Mouse (Mus musculus) CH12.LX (cell line): ENCODE measurements around the gene Tmem63b. TPM values are rescaled to one million over a fixed set of nuclear protein-coding genes. Genes with fewer than 3 reads are reported as not detected.

Source experiments
- DNase-seq: peaks from one replicate; pipeline ENCODE4 v3.0.0-alpha.2; 2013; ENCODE audit errors: extremely low read depth
- H3K27ac ChIP-seq: 2 replicates; pipeline ENCODE4 v1.5.1; 2012; ENCODE audit warnings: low read depth, mild to moderate bottlenecking, control low read depth, moderate library complexity; ENCODE audit not compliant: insufficient read depth
- H3K27me3 ChIP-seq: replicated peaks from 2 replicates; pipeline ENCODE3; 2012; ENCODE audit warnings: inconsistent platforms
- H3K36me3 ChIP-seq, 2 experiments: replicated peaks in 1 of 2; 2 replicates each; pipeline versions ENCODE3 to v1.6.1; 2012; ENCODE audit warnings: inconsistent platforms in 1 of 2, low read length in 1 of 2, mild to moderate bottlenecking in 1 of 2, mixed read lengths in 1 of 2, moderate library complexity in 1 of 2; ENCODE audit not compliant: control insufficient read depth in 1 of 2, insufficient read depth in 1 of 2
- H3K4me1 ChIP-seq, 2 experiments: 2 replicates each; pipeline ENCODE4 v1.6.1; 2012; ENCODE audit warnings: inconsistent platforms in 1 of 2, moderate library complexity in 1 of 2; ENCODE audit not compliant: insufficient read depth in 2 of 2, control insufficient read depth in 1 of 2
- H3K4me2 ChIP-seq: 2 replicates; pipeline ENCODE4 v1.6.1; 2012; ENCODE audit warnings: low read depth, mild to moderate bottlenecking, control low read depth; ENCODE audit not compliant: poor library complexity, insufficient read depth, severe bottlenecking
- H3K4me3 ChIP-seq, 3 experiments: fragments of 150-350 bp in 1 of 3; sonication (generic) in 1 of 3; replicated peaks in 1 of 3; 2 replicates each; pipeline versions ENCODE3 to v1.5.1; 2011 to 2012; ENCODE audit warnings: low read depth in 2 of 3, low read length in 2 of 3, mild to moderate bottlenecking in 2 of 3, moderate library complexity in 2 of 3, control low read depth in 1 of 3, improper control_type of control experiment in 1 of 3, inconsistent platforms in 1 of 3, mixed read lengths in 1 of 3; ENCODE audit not compliant: poor library complexity in 1 of 3
- H3K79me2 ChIP-seq: replicated peaks from 2 replicates; pipeline ENCODE4 v1.6.1; 2012; ENCODE audit warnings: mild to moderate bottlenecking, moderate library complexity; ENCODE audit not compliant: control insufficient read depth, poor library complexity, insufficient read depth, severe bottlenecking; ENCODE audit errors: extremely low read depth
- H3K9ac ChIP-seq: 2 replicates; pipeline ENCODE4 v1.6.1; 2012; ENCODE audit warnings: low read depth, mild to moderate bottlenecking, control low read depth, moderate library complexity; ENCODE audit not compliant: insufficient read depth
- H3K9me3 ChIP-seq: replicated peaks from 2 replicates; pipeline ENCODE3; 2012; ENCODE audit warnings: low read length, inconsistent platforms, mixed read lengths
- CTCF ChIP-seq, 2 experiments: IDR thresholded peaks in 1 of 2; conservative IDR thresholded peaks in 1 of 2; 2 replicates each; pipeline ENCODE4 v1.5.1; 2011 to 2012; ENCODE audit warnings: low read depth in 2 of 2, low read length in 2 of 2, improper control_type of control experiment in 1 of 2, inconsistent platforms in 1 of 2, mild to moderate bottlenecking in 1 of 2, moderate library complexity in 1 of 2
- ELF1 ChIP-seq: IDR thresholded peaks from 2 replicates; pipeline ENCODE4 v1.6.1; 2014; ENCODE audit warnings: low read depth, mild to moderate bottlenecking, inconsistent platforms, low read length, improper control_type of control experiment
- GABPA ChIP-seq: IDR thresholded peaks from 2 replicates; pipeline ENCODE4 v1.6.1; 2012; ENCODE audit warnings: low read depth, low read length, improper control_type of control experiment, inconsistent platforms; ENCODE audit not compliant: insufficient replicate concordance
- HCFC1 ChIP-seq: IDR thresholded peaks from 2 replicates; pipeline ENCODE4 v1.6.1; 2012; ENCODE audit warnings: low read depth, mild to moderate bottlenecking, inconsistent platforms, low read length, improper control_type of control experiment
- JUN ChIP-seq: IDR thresholded peaks from 2 replicates; pipeline ENCODE4 v1.6.1; 2011; ENCODE audit warnings: low read depth, mild to moderate bottlenecking, low read length, improper control_type of control experiment, moderate library complexity; ENCODE audit not compliant: insufficient read depth
- JUND ChIP-seq: conservative IDR thresholded peaks from 2 replicates; pipeline ENCODE4 v1.6.1; 2011; ENCODE audit warnings: low read depth, low read length, improper control_type of control experiment
- KAT2A ChIP-seq: IDR thresholded peaks from 2 replicates; pipeline ENCODE4 v1.6.1; 2012; ENCODE audit warnings: low read length, improper control_type of control experiment, inconsistent platforms; ENCODE audit not compliant: insufficient replicate concordance
- MEF2A ChIP-seq: IDR thresholded peaks from 2 replicates; pipeline ENCODE4 v1.6.1; 2014; ENCODE audit warnings: low read depth, mild to moderate bottlenecking, inconsistent platforms, low read length, improper control_type of control experiment, borderline replicate concordance
- PAX5 ChIP-seq: IDR thresholded peaks from 2 replicates; pipeline ENCODE4 v1.6.1; 2012; ENCODE audit warnings: low read length, inconsistent platforms, mixed read lengths
- SIN3A ChIP-seq: IDR thresholded peaks from 2 replicates; pipeline ENCODE4 v1.6.1; 2012; ENCODE audit warnings: low read length, improper control_type of control experiment, inconsistent platforms
- SMC3 ChIP-seq: IDR thresholded peaks from 2 replicates; pipeline ENCODE4 v1.6.1; 2011; ENCODE audit warnings: low read depth, low read length, improper control_type of control experiment
- dilution Hi-C: fragments of 300-500 bp; cut with MboI; formaldehyde crosslinking; loops from 2 replicates; pipeline ENCODE4 v1.14.3; 2020; ENCODE audit warnings: low sequenced_read_pairs; ENCODE audit not compliant: extremely low pct_unique_long_range_greater_than_20kb, extremely low pct_ligation_motif_present
- in situ Hi-C: fragments of 300-500 bp; cut with MboI; formaldehyde crosslinking; loops from 3 replicates; pipeline ENCODE4 v1.14.3; 2019; ENCODE audit warnings: low sequenced_read_pairs, low pct_ligation_motif_present, low pct_unique_long_range_greater_than_20kb, mixed read lengths
- polyA plus RNA-seq: library from polyadenylated mRNA; unstranded; fragments of >175 nt; gene quantifications from 2 replicates; pipeline ENCODE4 v1.2.1, GENCODE M21; 2012; ENCODE audit warnings: low read depth; ENCODE audit not compliant: insufficient read length
- total RNA-seq, 2 experiments: library from RNA; depleted of rRNA; stranded (reverse); fragments of 300-350 nt in 1 of 2; fragments of >200 nt in 1 of 2; gene quantifications; 2 replicates each; pipeline ENCODE4 v1.2.3; 2012 to 2014

The Tmem63b gene
- total and polyA plus RNA-seq, 3 experiments = 3.5 to 10.3 (median 6.3) TPM

DNA sequence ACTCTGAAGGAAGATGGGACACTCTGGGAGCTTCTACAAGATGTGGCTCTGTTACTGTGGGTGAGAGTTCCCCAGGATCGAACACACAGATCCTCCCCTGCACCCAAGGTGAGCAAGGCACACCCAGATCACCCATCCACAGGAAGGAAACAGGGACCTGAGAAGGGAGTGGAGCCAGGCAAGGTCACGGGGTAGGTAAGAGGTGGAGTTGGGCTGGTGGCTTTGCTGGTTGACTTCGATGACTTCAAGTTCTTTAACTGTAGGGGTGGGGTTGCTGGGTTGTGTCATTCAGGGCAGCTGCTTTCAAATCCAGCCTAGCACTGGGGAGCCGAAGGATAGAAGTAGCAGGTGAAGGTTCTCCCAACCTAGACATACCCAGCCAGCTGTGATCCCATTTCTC lies 3.9 kb downstream of the Tmem63b start:
- peaks cover 3% of the 10 kb centered on the region for H3K9me3 ChIP-seq
- H3K79me2 ChIP-seq = no peaks in the 10 kb centered on the region; the same call in 1 of the 2 replicates
- dilution Hi-C loops (no loop called here), in situ Hi-C loops (no loop called here)
- H3K9ac ChIP-seq = no peak overlapping the region
- DNase-seq = no peak
- H3K4me2 ChIP-seq = no peak overlapping the region
- no peak for TF ChIP-seq SIN3A
- no peak for TF ChIP-seq KAT2A
- no peak for TF ChIP-seq JUN
- TF ChIP-seq MEF2A = no peak
- no peak for TF ChIP-seq PAX5
- H3K27ac ChIP-seq = no peak overlapping the region
- no peak overlapping the region for H3K4me3 ChIP-seq
- H3K4me1 ChIP-seq = peaks cover 10 to 41% of the 10 kb centered on the region in 2 experiments
- H3K27me3 ChIP-seq = no peaks in the 10 kb centered on the region
- H3K36me3 ChIP-seq = peaks cover 0 to 10% of the 10 kb centered on the region in 2 experiments

DNA sequence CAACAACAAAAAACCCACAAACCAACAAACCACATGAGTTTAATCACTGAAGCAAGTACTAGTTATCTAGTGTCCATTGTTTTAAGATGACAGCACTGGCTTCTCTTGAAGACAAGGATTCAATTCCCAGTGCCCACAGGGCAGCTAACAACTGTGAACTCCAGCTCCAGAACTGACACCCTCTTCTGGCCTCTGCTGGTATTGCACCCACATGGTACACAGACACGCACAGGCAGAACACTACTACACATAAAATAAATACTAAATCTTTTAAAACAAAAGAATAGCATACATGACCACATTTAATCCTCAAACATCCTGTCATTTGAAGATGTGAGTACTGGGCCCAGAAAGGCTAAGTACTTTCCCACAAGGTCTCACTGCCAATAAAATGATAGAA lies 5.1 kb downstream of the Tmem63b start:
- in situ Hi-C loops = no loop called here
- H3K4me2 ChIP-seq = no peak overlapping the region
- no peaks in the 10 kb centered on the region for H3K79me2 ChIP-seq
- DNase-seq = no peak
- no peak overlapping the region for H3K27ac ChIP-seq
- no peaks in the 10 kb centered on the region for H3K27me3 ChIP-seq
- no peak overlapping the region for H3K4me3 ChIP-seq
- H3K4me1 ChIP-seq = peaks cover 9 to 33% of the 10 kb centered on the region in 2 experiments
- peaks cover 3% of the 10 kb centered on the region for H3K9me3 ChIP-seq
- dilution Hi-C loops = no loop called here
- peaks cover 0 to 20% of the 10 kb centered on the region in 2 experiments for H3K36me3 ChIP-seq
- H3K9ac ChIP-seq = no peak overlapping the region
- no peak for TF ChIP-seq SMC3
- TF ChIP-seq CTCF (conservative IDR thresholded peaks at IDR 0.05 in 1 of 2, IDR thresholded peaks at IDR 0.05 in 1 of 2; ENCODE audit: low read depth in 2 of 2, low read length in 2 of 2) = peak; percentile 23 to 37; a peak in 2 of 4 replicates

DNA sequence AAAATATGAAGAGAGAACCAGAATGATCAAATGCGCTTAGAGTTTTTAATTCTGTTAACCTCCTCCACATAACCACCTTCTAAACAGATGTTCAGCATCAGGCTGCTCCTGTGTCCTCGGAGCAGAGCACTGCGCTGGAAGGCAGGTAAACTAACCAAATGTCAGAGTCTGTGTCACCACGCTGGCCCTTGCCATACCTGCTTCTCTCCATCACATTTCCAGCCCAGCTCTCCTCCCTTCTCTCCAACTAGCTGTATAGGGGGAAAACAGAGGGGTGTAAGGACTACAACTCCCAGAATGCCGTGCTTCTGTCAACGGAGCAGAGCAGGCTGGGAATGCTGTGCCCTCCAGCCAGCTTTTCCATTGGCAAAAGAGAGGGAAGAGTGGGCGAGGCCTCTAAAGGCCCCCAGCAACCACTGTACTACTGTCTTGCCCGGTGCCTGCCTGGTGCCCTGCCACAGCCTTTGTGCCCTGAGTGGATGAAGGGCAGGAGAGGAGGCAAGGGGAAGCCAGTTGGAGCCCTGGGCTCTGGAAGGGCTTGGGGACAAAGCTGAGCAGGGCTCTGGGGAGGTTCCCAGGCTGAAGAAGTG lies 6.2 kb downstream of the Tmem63b start:
- H3K27ac ChIP-seq = no peak overlapping the region
- peaks cover 3% of the 10 kb centered on the region for H3K9me3 ChIP-seq
- dilution Hi-C loops (no loop called here), in situ Hi-C loops (no loop called here)
- no peak overlapping the region for H3K9ac ChIP-seq
- no peak overlapping the region for H3K4me3 ChIP-seq
- no peaks in the 10 kb centered on the region for H3K27me3 ChIP-seq
- no peaks in the 10 kb centered on the region for H3K79me2 ChIP-seq
- peaks cover 9 to 33% of the 10 kb centered on the region in 2 experiments for H3K4me1 ChIP-seq
- H3K36me3 ChIP-seq = peaks cover 0 to 29% of the 10 kb centered on the region in 2 experiments
- no peak for DNase-seq
- TF ChIP-seq HCFC1 (peak; percentile 76), GABPA (no peak), JUND (no peak), ELF1 (no peak)
- TF ChIP-seq, all 38 proteins: peak for 1
- no peak overlapping the region for H3K4me2 ChIP-seq
